Mouse (Mus musculus) T-cell, adult 2 months (primary cell): ENCODE data around the gene Cyp2t4.

Experiments used
- DNase-seq: peaks from one replicate; pipeline ENCODE4 v3.0.0; 2022; ENCODE audit warnings: low spot score

Cyp2t4 gene

GRCm38 (mm10) chr7:27153205-27153764, at the start of gene Cyp2t4:
TSS of gene Cyp2t4 (plus strand) at chr7:27153714.
- no peak for DNase-seq

GRCm38 (mm10) chr7:27104882-27105281, 48.6 kb upstream of the Cyp2t4 start:
- DNase-seq: no peak

- DNase-seq: no peak
Observed at GRCm38 (mm10) chr7:27110327-27110726, 43.2 kb upstream of the Cyp2t4 start.

GRCm38 (mm10) chr7:27111038-27111437, 42.5 kb upstream of the Cyp2t4 start:
- no peak for DNase-seq

- DNase-seq: no peak
Observed at GRCm38 (mm10) chr7:27111987-27112386, 41.5 kb upstream of the Cyp2t4 start.

- DNase-seq: no peak
Observed at GRCm38 (mm10) chr7:27118033-27118511, 35.4 kb upstream of the Cyp2t4 start.

- DNase-seq: no peak
Observed at GRCm38 (mm10) chr7:27119676-27120075, 33.8 kb upstream of the Cyp2t4 start, which contains the start of gene Cyp2f2. TSS of gene Cyp2f2 (plus strand) at chr7:27119909.

- no peak for DNase-seq
Observed at GRCm38 (mm10) chr7:27124305-27124832, 29.1 kb upstream of the Cyp2t4 start.

- DNase-seq: no peak
Observed at GRCm38 (mm10) chr7:27124969-27125368, 28.5 kb upstream of the Cyp2t4 start.

- DNase-seq: no peak
Observed at GRCm38 (mm10) chr7:27128162-27128561, 25.4 kb upstream of the Cyp2t4 start.

GRCm38 (mm10) chr7:27128946-27129345, 24.6 kb upstream of the Cyp2t4 start:
- DNase-seq: no peak

- DNase-seq: no peak
Observed at GRCm38 (mm10) chr7:27129811-27130210, 23.7 kb upstream of the Cyp2t4 start.

GRCm38 (mm10) chr7:27130521-27131370, 22.8 kb upstream of the Cyp2t4 start:
- DNase-seq: no peak

GRCm38 (mm10) chr7:27131387-27131786, 22.1 kb upstream of the Cyp2t4 start:
- DNase-seq: no peak

- no peak for DNase-seq
Observed at GRCm38 (mm10) chr7:27132588-27132987, 20.9 kb upstream of the Cyp2t4 start.

GRCm38 (mm10) chr7:27133156-27133555, 20.4 kb upstream of the Cyp2t4 start:
- no peak for DNase-seq

- DNase-seq: no peak
Observed at GRCm38 (mm10) chr7:27133757-27134156, 19.8 kb upstream of the Cyp2t4 start.

GRCm38 (mm10) chr7:27136410-27136996, 17.0 kb upstream of the Cyp2t4 start:
- no peak for DNase-seq

GRCm38 (mm10) chr7:27156005-27156404, 2.5 kb downstream of the Cyp2t4 start:
- DNase-seq: no peak

- no peak for DNase-seq
Observed at GRCm38 (mm10) chr7:27158171-27158570, 4.7 kb downstream of the Cyp2t4 start.

- no peak for DNase-seq
Observed at GRCm38 (mm10) chr7:27159256-27159655, 5.7 kb downstream of the Cyp2t4 start.

- peak; percentile 88 for DNase-seq
Observed at GRCm38 (mm10) chr7:27159882-27160281, 6.4 kb downstream of the Cyp2t4 start.

GRCm38 (mm10) chr7:27160921-27161320, 7.4 kb downstream of the Cyp2t4 start:
- DNase-seq: no peak
